Mouse (Mus musculus) bone marrow, adult 2 months (tissue): ENCODE measurements at regions not wholly inside any gene's neighbourhood (a gene's known extent, or its start where the extent isn't known, plus 50 kb on each side); places are given as distances from the start of the nearest gene placed in this dataset.

Experiments used
- H3K27ac ChIP-seq: fragments of 200-500 bp; 2 replicates; pipeline ENCODE4 v1.5.1; 2012; ENCODE audit warnings: low read depth, mild to moderate bottlenecking, control low read depth, inconsistent platforms, low read length; ENCODE audit not compliant: control insufficient read depth, poor library complexity, insufficient read depth
- H3K4me1 ChIP-seq: fragments of 200-500 bp; 2 replicates; pipeline ENCODE4 v1.6.1; 2011; ENCODE audit warnings: low read length; ENCODE audit not compliant: control insufficient read depth, insufficient read depth
- H3K4me3 ChIP-seq: fragments of 200-500 bp; replicated peaks from 2 replicates; pipeline ENCODE3; 2011; ENCODE audit warnings: mild to moderate bottlenecking, low read depth, low read length, control low read depth; ENCODE audit not compliant: control insufficient read depth
- CTCF ChIP-seq: fragments of 200-500 bp; IDR thresholded peaks from 2 replicates; pipeline ENCODE4 v1.5.1; 2011; ENCODE audit warnings: low read length, control low read depth; ENCODE audit not compliant: control insufficient read depth, insufficient read depth
- POLR2A ChIP-seq: fragments of 200-500 bp; IDR thresholded peaks from 2 replicates; pipeline ENCODE4 v1.6.1; 2011; ENCODE audit warnings: low read depth, mild to moderate bottlenecking, control low read depth, low read length, borderline replicate concordance; ENCODE audit not compliant: control insufficient read depth
- WGBS: fragments of 180-500 bp; shearing (Covaris S2); methylation state at CpG from one replicate; pipeline ENCODE4 v1.1.7; 2018; 5-methylcytosine and 5-hydroxymethylcytosine counted together

- H3K4me3 ChIP-seq = peak overlapping the region; percentile 26
- 4% methylated on average over 9 of the region's 9 CpGs for WGBS
- TF ChIP-seq POLR2A (no peak), CTCF (no peak)
Measured at GRCm38 (mm10) chr3:21991681-21992152, 84.7 kb upstream of the Tbl1xr1 start.

GRCm38 (mm10) chr3:21992203-21992602, 84.2 kb upstream of the Tbl1xr1 start:
- H3K4me3 ChIP-seq = no peak overlapping the region
- peaks cover 14% of the 10 kb centered on the region for H3K4me1 ChIP-seq
- WGBS = 30% methylated on average over 5 of the region's 5 CpGs
- TF ChIP-seq POLR2A (no peak), CTCF (no peak)
- peak overlapping the region; percentile 70 for H3K27ac ChIP-seq

More at GRCm38 (mm10) chr3:21991681-21992152, 84.7 kb upstream of the Tbl1xr1 start:
- peaks cover 15% of the 10 kb centered on the region for H3K4me1 ChIP-seq
- peak overlapping the region; percentile 87 for H3K27ac ChIP-seq

- TF ChIP-seq POLR2A (no peak), CTCF (no peak)
- 75% methylated on average over 2 of the region's 2 CpGs for WGBS
- H3K4me3 ChIP-seq = no peak overlapping the region
- H3K27ac ChIP-seq = no peak overlapping the region
- peaks cover 11% of the 10 kb centered on the region for H3K4me1 ChIP-seq
Measured at GRCm38 (mm10) chr3:21993961-21994360, 82.5 kb upstream of the Tbl1xr1 start.

GRCm38 (mm10) chr3:21995566-21996391, 80.7 kb upstream of the Tbl1xr1 start:
- peaks cover 9% of the 10 kb centered on the region for H3K4me1 ChIP-seq
- 33% methylated on average over 8 of the region's 8 CpGs for WGBS
- TF ChIP-seq POLR2A (no peak), CTCF (no peak)
- H3K4me3 ChIP-seq = no peak overlapping the region
- no peak overlapping the region for H3K27ac ChIP-seq

- H3K4me3 ChIP-seq = no peak overlapping the region
- no peak overlapping the region for H3K27ac ChIP-seq
- WGBS = 17% methylated on average over 3 of the region's 3 CpGs
- no peak for TF ChIP-seq CTCF
- TF ChIP-seq POLR2A = no peak
- peaks cover 7% of the 10 kb centered on the region for H3K4me1 ChIP-seq
Measured at GRCm38 (mm10) chr3:21997387-21997786, 79.1 kb upstream of the Tbl1xr1 start.

- 82% methylated on average over 9 of the region's 9 CpGs for WGBS
- TF ChIP-seq CTCF (no peak), POLR2A (no peak)
- peaks cover 2% of the 10 kb centered on the region for H3K4me1 ChIP-seq
Measured at GRCm38 (mm10) chr3:22005456-22005855, 71.0 kb upstream of the Tbl1xr1 start.

GRCm38 (mm10) chr3:22006113-22006512, 70.3 kb upstream of the Tbl1xr1 start:
- Histone ChIP-seq H3K4me3 (no peak overlapping the region), H3K27ac (no peak overlapping the region), H3K4me1 (peaks cover 2% of the 10 kb centered on the region)
- 90% methylated on average over 1 of the region's 1 CpGs for WGBS
- TF ChIP-seq POLR2A (no peak), CTCF (no peak)

More at GRCm38 (mm10) chr3:22005456-22005855, 71.0 kb upstream of the Tbl1xr1 start:
- Histone ChIP-seq H3K27ac (no peak overlapping the region), H3K4me3 (no peak overlapping the region)

GRCm38 (mm10) chr3:22006651-22007050, 69.8 kb upstream of the Tbl1xr1 start:
- 82% methylated on average over 2 of the region's 2 CpGs for WGBS
- H3K27ac ChIP-seq = no peak overlapping the region
- TF ChIP-seq POLR2A = no peak
- TF ChIP-seq CTCF = no peak
- H3K4me3 ChIP-seq = no peak overlapping the region
- peaks cover 2% of the 10 kb centered on the region for H3K4me1 ChIP-seq
